Mouse (Mus musculus): ENCODE data around the gene Luc7l.
"Not testable (repeated sequence)": the region's sequence is repeated elsewhere in the genome, so short reads cannot be mapped to it uniquely, and the experiment has no call there.

Gene Luc7l

GRCm38 (mm10) chr17:26253399-26253798 lies 703 bp downstream of the Luc7l start:
- peak; percentile 54 for DNase-seq (ENCODE audit: low spot score)

GRCm38 (mm10) chr17:26255313-26255712 lies 2.6 kb downstream of the Luc7l start:
- DNase-seq (ENCODE audit: low spot score): no peak

GRCm38 (mm10) chr17:26261826-26262225 lies 9.1 kb downstream of the Luc7l start:
- DNase-seq (ENCODE audit: low spot score): no peak

- DNase-seq (ENCODE audit: low spot score): no peak
Observed at GRCm38 (mm10) chr17:26262384-26262783, 9.7 kb downstream of the Luc7l start.

GRCm38 (mm10) chr17:26268851-26269250 lies 16.2 kb downstream of the Luc7l start:
- peak; percentile 41 for DNase-seq (ENCODE audit: low spot score)

- DNase-seq (ENCODE audit: low spot score): not testable (repeated sequence)
Observed at GRCm38 (mm10) chr17:26269577-26269976, 16.9 kb downstream of the Luc7l start.

- peak; percentile 5 for DNase-seq (ENCODE audit: low spot score)
Observed at GRCm38 (mm10) chr17:26272586-26272985, 19.9 kb downstream of the Luc7l start.

GRCm38 (mm10) chr17:26275933-26276332 lies 23.2 kb downstream of the Luc7l start:
- DNase-seq (ENCODE audit: low spot score): peak; percentile 4

- DNase-seq (ENCODE audit: low spot score): peak; percentile 46
Observed at GRCm38 (mm10) chr17:26276711-26277110, 24.0 kb downstream of the Luc7l start.

GRCm38 (mm10) chr17:26286199-26286955 lies 33.7 kb downstream of the Luc7l start:
- no peak for DNase-seq (ENCODE audit: low spot score)

- no peak for DNase-seq (ENCODE audit: low spot score)
Observed at GRCm38 (mm10) chr17:26289475-26289874, 36.8 kb downstream of the Luc7l start.

- peak; percentile 41 for DNase-seq (ENCODE audit: low spot score)
Observed at GRCm38 (mm10) chr17:26298318-26298717, 45.6 kb downstream of the Luc7l start.

- peak; percentile 85 for DNase-seq (ENCODE audit: low spot score)
Observed at GRCm38 (mm10) chr17:26314291-26314690, 61.6 kb downstream of the Luc7l start.

GRCm38 (mm10) chr17:26315474-26315873 lies 62.8 kb downstream of the Luc7l start:
- no peak for DNase-seq (ENCODE audit: low spot score)

- DNase-seq (ENCODE audit: low spot score): no peak
Observed at GRCm38 (mm10) chr17:26318441-26318840, 65.7 kb downstream of the Luc7l start.
